Mouse (Mus musculus): ENCODE measurements around the gene Serpina3c. TPM values are rescaled to one million over a fixed set of nuclear protein-coding genes. Genes with fewer than 3 reads are reported as not detected.

The Serpina3c gene
- polyA plus RNA-seq, 1 experiment from 2014 or later: not detected

- Histone ChIP-seq H3K4me3 (no peak overlapping the region), H3K36me3 (no peaks in the 10 kb centered on the region), H3K9ac (no peak overlapping the region), H3K4me2 (no peak overlapping the region), H3K27ac (replicated peaks) (no peak overlapping the region), H3K4me1 (replicated peaks) (no peaks in the 10 kb centered on the region), H3K27me3 (no peaks in the 10 kb centered on the region), H3K9me3 (no peaks in the 10 kb centered on the region)
- no peak for ATAC-seq (ENCODE audit: low read depth)
These were observed 46.8 kb downstream of the Serpina3c start for GRCm38 (mm10) chr12:104106919-104107318.

DNA sequence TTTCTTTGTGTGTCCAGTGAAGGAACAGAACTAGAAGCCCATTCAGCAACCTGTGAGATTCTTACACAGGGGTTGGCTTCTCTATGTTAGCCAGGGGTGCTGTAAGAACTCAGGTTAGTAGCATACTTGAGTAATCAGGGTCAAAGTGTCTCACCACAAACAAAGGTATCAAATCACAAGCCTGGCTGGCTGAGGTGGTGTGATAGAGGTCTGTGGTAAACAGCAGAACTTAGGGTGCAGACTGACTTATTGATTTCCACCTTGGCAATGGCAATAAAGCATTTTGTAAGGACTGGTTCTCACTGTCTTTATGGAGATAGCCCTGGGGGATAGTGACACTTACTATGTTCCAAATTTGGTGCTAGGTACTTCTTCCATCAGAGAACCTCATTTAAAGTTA, 47.8 kb downstream of the Serpina3c start:
- Histone ChIP-seq H3K9ac (no peak overlapping the region), H3K4me3 (no peak overlapping the region), H3K36me3 (no peaks in the 10 kb centered on the region), H3K4me1 (replicated peaks) (no peaks in the 10 kb centered on the region), H3K27ac (replicated peaks) (no peak overlapping the region), H3K4me2 (no peak overlapping the region), H3K27me3 (no peaks in the 10 kb centered on the region), H3K9me3 (no peaks in the 10 kb centered on the region)
- no peak for ATAC-seq (ENCODE audit: low read depth)

GRCm38 (mm10) chr12:104100768-104101167, 52.9 kb downstream of the Serpina3c start, which contains the start of gene Serpina5:
Gene Serpina5, plus strand, starts transcription at chr12:104101113.
- H3K27me3 ChIP-seq: no peaks in the 10 kb centered on the region
- no peak within 1 kb of the TSS for H3K27ac ChIP-seq (replicated peaks)
- H3K9ac ChIP-seq: no peak within 1 kb of the TSS
- no peaks in the 10 kb centered on the region for H3K9me3 ChIP-seq
- 93% methylated on average over 6 of the region's 6 CpGs for WGBS
- no peak for ATAC-seq (ENCODE audit: low read depth)
- no peaks in the 10 kb centered on the region for H3K36me3 ChIP-seq
- H3K4me1 ChIP-seq (replicated peaks): no peaks in the 10 kb centered on the region
- H3K4me3 ChIP-seq: no peak within 1 kb of the TSS
- H3K4me2 ChIP-seq: no peak within 1 kb of the TSS

Other genes starting within 250 kb of the Serpina3c start
- not detected in 2 replicates for gene Serpina1c, start 249.0 kb downstream of the Serpina3c start, polyA plus RNA-seq (2015; fragmentation: Nextera tagmentation; extraction: Ambion mirVana)
- not detected in 2 replicates for gene Serpina1e, start 194.9 kb downstream of the Serpina3c start, polyA plus RNA-seq (2015; fragmentation: Nextera tagmentation; extraction: Ambion mirVana)
- gene Serpina11, start 163.9 kb downstream of the Serpina3c start, polyA plus RNA-seq (2015; fragmentation: Nextera tagmentation; extraction: Ambion mirVana): not detected in 2 replicates
- gene Serpina9, start 140.1 kb downstream of the Serpina3c start, polyA plus RNA-seq (2015; fragmentation: Nextera tagmentation; extraction: Ambion mirVana): not detected in 2 replicates
- 0.08 TPM in 1 of 2 replicates, not detected in the other for gene Serpina12, start 109.4 kb downstream of the Serpina3c start, polyA plus RNA-seq (2015; fragmentation: Nextera tagmentation; extraction: Ambion mirVana)
- gene Serpina5, start 52.8 kb downstream of the Serpina3c start, polyA plus RNA-seq (2015; fragmentation: Nextera tagmentation; extraction: Ambion mirVana): not detected in 2 replicates
- gene Serpina3a, start 41.1 kb downstream of the Serpina3c start, polyA plus RNA-seq (2015; fragmentation: Nextera tagmentation; extraction: Ambion mirVana): not detected in 2 replicates
- not detected in 2 replicates for gene Serpina3b, start 25.9 kb downstream of the Serpina3c start, polyA plus RNA-seq (2015; fragmentation: Nextera tagmentation; extraction: Ambion mirVana)
- gene Serpina3f, start 60.7 kb upstream of the Serpina3c start, polyA plus RNA-seq (2015; fragmentation: Nextera tagmentation; extraction: Ambion mirVana): not detected in 2 replicates
- gene Serpina3g, start 82.4 kb upstream of the Serpina3c start, polyA plus RNA-seq (2015; fragmentation: Nextera tagmentation; extraction: Ambion mirVana): 5.2 and 6.5 TPM in 2 replicates
- not detected in 2 replicates for gene Serpina3i, start 109.3 kb upstream of the Serpina3c start, polyA plus RNA-seq (2015; fragmentation: Nextera tagmentation; extraction: Ambion mirVana)
- not detected in 2 replicates for gene Serpina3j, start 160.7 kb upstream of the Serpina3c start, polyA plus RNA-seq (2015; fragmentation: Nextera tagmentation; extraction: Ambion mirVana)
- gene Serpina3k, start 184.6 kb upstream of the Serpina3c start, polyA plus RNA-seq (2015; fragmentation: Nextera tagmentation; extraction: Ambion mirVana): not detected in 2 replicates
- not detected in 2 replicates for gene Serpina3m, start 184.6 kb upstream of the Serpina3c start, polyA plus RNA-seq (2015; fragmentation: Nextera tagmentation; extraction: Ambion mirVana)